Mouse (Mus musculus) thymus, postnatal 0 days (tissue): ENCODE measurements around the gene Fpgs. TPM values are rescaled to one million over a fixed set of nuclear protein-coding genes. Genes with fewer than 3 reads are reported as not detected.
A peak's percentile ranks its signal among the peaks of the same experiment; 100 is the strongest.

Source experiments
- DNase-seq: peaks from one replicate; pipeline ENCODE4 v3.0.0-alpha.2; 2015; ENCODE audit warnings: low spot score
- polyA plus RNA-seq: library from polyadenylated mRNA; unstranded; fragments of >200 nt; fragmentation: Nextera tagmentation; extraction: Ambion mirVana; gene quantifications from 2 replicates; pipeline ENCODE4 v1.2.1, GENCODE M21; 2015

The Fpgs gene
- polyA plus RNA-seq: 21.0 and 24.1 TPM in 2 replicates

DNA sequence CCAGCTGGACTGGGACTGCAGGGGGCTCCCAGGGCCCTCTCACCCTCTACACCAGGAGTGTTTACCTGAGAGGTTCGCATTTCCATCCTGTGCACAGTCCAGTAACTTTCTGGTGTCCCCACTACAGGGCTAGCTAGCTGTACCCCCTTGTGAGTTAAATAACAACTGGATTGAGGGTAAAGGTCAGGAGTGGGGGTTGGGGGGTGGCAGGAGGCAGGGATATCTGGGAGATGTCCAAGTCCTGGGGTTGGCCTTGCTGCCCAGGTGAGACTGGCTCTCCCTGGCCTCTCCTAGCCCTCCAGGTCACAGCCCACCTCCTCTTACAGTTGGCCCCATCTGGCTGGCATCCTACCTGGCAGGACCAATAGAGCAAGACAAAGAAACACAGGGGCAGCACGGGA is at the start of gene Fpgs:
Gene Fpgs, minus strand, starts transcription at position 125 of the 401 bp plus-strand sequence.
- DNase-seq: no peak

DNA sequence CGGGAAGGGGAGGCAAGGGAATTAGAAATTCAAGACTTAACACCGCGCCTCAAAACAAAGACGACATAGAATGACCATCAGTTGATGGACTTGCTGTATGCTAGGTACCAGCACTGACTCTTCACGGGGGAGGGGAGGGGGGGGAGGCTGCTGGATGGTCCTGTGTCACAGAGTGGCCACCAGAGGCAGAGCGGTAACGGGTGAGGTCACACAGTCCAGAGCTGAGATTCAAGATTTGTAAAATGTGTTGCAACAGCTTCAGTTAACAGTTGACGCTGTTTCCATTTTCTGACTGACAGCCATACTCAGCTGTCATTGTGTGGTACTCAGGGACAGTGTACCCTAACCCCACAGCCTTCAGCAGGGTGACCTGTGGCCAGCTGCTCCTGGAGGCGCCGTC is 48.2 kb upstream of the Fpgs start:
- DNase-seq: no peak

DNA sequence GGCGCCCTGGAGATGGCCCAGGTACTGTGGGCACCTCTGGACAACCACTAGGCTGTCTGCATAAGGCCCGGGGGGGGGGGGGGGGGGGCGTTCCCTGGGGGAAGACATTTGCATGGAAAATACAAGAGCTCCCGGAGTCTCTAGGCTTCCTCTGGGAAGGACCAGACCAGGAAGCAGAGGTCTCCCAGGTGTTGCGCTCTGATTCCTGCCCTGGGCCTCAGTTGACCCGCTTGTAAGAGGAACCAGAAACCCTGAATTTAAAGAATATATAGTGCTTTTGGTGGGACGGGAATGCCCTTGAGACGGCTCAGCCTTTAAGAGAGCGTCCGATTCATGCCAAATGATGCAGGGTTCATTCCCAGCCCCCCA is 47.7 kb upstream of the Fpgs start:
- no peak for DNase-seq

DNA sequence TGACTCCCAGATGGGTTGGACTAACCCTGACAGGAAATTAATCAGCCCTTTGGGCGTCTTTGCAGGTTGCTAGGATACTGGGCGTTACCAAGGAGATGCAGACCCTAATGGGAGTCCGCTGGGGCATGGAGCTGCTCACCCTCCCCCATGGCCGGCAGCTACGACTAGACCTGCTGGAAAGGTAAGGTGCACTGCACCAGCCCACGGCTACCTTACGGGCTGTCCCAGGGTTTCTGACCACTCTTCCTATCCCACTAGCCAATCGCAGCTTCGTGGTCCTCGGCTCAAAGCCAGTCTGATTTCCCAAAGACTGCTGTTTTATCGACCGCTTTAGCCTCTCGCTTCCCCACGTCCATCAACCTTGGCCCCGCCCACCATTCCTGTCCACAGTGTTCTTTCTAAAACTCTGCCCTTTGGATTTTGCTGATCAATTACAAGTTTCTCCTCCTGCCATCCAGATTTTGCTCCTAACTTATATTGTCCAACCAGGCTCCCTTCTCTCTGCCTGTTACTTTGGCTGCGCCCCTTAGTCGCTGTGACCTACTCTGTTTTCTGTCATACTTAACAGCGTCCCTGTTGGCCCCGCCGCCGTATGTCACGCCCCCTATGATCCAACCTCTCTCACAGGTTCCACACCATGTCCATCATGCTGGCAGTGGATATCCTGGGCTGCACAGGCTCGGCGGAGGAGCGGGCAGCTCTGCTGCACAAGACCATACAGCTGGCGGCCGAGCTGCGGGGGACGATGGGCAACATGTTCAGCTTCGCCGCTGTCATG is 47.1 kb upstream of the Fpgs start:
- no peak for DNase-seq

DNA sequence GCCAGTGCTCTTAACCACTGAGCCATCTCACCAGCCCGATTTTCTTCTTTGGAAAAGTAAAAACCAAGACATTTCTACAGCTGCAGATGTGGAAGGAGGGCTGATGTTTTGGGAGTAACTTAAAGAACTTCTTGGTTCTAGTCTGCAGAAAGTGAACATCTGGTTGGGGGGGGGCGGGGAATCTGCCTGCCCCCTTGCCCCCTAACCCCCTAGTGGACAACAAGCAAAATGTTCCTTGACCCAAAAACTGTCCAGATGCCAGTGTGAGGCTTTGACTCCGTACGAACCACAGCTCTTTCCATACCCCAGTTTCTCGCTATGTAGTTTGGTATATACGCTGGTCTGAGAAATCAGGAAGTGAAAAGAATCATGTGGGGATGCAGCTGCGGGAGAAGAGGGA is 46.3 kb upstream of the Fpgs start:
- DNase-seq: no peak

DNA sequence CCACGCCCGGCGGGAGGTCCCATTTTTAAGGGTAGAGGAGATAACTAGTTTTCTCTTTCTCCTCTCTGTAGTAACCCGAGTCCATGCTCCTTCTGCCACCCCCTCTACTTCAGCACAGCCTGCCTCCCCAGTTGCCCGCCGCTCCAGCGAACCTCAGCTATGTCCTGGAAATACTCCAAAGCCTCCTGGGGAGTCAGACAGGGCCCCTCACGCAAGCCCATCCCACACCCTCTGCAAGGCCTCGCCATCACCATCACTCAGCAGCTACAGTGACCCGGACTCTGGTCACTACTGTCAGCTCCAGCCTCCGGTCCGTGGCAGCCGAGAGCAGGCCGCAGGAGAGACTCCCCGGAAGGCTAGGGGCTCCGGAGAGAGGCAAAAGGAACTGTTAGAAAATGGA is 45.1 kb upstream of the Fpgs start:
- DNase-seq: no peak

DNA sequence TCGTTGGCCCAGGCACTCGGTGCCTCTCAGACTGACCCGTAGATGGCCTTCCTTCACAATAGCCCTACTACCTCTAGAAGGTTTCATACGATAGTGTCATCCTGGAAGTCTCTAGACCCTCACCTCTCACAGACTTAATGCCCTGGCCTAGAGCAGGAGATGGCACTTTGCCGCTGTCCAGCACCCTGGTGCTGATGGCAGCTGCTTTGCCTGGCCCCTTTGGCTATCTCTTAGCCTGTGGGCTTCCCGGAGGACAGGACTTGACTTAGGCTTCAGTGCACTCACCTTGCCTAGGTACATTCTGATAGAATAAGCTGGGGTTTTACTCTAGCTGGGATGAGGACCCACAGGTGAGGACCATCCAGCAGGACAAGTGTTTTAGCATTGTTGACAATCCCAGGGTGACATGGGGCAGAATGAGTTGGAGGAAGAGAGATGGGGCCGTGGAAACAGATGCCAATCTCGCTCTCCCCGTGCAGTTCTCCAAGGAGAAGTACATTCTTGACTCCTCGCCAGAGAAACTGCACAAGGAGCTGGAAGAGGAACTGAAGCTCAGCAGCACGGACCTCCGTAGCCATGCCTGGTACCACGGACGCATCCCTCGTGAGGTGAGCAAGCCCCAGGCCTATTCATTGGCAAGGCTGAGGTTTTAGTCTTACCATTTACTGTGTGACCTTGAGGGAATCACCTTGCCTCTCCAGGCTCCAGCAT is 40.5 kb upstream of the Fpgs start:
- DNase-seq: no peak

DNA sequence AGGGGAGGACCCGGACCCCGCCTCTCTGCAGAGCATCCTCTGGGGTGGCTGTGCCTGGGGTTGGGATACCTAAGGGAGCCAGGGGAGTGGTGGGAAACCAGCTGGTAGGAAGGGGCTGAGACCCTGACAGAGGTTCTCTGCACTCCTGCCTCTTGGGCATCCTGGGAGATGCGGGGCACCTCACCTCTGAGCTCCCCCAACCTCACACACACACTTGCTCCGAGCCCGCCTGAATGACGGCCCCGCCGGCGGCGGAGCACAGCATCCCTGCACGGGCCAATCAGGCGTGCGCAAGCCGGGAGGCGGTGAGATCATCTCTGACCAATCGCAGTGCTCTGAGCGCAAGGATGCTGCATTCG is 38.2 kb upstream of the Fpgs start:
- no peak for DNase-seq

DNA sequence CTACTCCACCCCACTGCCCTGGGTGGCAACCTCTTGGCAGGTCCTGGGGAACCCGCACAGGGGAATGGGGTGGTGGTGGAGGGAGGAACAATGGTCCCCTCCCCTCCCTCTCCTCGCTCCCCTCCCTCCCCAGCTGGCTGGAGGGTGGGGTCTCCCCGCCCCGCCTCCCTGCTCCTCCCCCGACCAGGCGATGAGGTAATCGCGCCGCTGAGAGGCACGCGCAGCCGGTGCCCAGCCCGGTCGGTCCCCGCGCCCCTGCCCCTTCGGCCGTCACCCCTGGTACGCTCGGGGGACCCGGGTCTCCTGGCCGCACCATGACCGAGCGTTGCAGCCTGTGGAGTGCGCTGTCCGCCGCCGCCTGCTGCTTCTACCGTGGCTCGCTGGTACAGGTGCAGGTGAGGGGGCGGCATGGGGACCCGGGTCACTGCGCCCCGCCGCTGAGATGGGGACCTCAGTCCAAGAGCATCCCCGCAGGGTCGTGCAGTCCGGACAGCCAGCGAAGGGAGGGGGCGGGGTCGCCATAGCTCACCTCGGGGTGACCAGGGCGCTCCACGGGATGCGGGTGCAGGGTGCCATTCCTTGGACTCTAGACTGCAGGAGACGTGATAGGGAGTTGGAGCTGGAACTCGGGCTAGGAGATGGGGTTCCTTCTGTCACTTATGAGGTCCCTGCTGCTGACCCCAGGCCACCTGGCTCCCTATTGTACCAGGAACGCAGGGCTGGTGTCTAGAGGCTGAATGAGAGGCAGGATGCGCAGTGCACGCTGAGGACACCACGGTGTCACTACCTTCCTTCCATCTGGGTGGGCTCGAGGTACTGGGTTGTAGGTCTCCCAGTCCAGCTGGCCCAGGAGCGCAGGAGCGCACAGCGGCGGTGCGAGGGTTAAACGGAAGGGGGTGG is 37.6 kb upstream of the Fpgs start:
- no peak for DNase-seq

DNA sequence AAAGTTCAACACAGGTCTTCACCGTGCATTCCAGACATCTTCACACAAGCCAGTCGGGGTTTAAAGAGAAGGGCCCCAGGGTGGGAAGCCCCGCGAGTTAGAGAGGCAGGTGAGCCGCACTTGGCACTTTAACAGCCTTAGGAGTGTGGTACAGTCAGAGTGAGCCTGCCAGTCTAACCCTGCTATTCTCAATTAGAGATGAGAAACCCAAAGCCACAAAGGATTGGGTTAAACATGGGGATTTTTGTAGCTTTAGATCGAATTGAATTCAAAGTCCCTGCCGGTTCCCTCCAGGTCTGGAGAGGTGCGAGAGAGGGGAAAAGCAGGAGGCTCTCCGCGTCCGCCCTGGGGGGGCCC is 36.9 kb upstream of the Fpgs start, which contains the start of gene 6330409D20Rik:
Gene 6330409D20Rik, minus strand, starts transcription at position 101 of the 357 bp plus-strand sequence.
- no peak for DNase-seq

DNA sequence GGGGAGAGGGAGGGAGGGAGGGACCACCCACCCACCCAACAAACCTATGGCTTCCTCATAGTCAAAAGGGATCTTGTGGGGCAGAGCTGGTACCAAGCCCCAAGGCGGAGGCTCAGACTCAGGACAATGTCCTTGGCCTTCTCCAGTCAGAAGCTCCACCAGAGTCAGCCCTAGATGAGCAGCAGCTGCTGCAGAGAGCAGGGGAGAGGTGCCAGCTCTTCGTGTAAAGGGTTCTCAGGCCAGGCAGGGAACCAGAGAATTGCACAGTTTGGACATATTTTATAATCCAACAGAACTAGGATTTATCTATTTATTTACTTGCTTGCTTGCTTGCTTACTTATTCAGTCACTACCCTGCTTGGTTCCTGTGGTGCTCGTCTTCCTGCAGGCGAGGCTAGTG is 35.4 kb upstream of the Fpgs start:
- no peak for DNase-seq

DNA sequence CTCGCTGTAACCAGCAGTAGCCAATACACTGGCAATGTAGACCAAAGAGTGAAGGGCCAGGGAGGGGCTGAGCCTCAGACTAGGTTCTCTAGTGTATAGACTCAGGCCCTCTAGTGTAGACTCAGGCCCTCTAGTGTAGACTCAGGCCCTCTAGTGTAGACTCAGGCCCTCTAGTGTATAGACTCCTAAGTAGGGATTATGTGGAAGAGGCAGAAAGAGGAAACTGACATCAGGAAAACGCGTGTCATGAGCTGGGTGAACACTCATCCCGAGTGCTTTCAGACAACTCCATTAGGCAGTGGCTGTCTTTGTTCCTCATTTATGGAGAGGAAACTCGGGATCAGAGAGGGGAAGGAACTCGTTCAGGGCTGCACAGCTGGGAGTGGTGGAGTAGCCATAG is 33.1 kb upstream of the Fpgs start:
- no peak for DNase-seq

DNA sequence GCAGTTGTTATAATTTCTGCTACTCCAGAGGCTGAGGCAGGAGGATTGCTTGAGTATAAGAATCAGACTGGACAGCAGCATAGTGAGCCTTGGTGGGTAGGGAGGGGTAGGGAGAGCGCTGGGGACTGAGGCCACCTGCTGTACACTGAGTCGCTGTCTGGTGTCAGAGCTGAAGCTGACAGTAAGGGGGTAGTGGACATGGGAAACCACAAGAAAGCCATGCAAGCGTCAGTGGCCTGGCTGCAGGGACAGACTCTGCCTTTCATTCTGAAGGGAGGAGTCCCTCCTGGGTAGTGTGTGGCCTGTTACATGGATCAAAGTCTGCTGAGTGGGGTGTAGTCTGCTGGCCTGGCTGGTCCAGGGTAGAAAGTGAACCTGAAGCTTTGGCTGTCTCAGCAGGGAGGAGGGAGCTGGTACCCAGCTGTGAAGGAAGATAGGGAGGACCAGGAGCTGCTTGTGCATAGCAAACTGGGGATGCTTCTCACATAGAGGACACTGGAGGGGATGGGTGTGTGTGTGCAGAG is 32.4 kb upstream of the Fpgs start:
- DNase-seq: no peak

DNA sequence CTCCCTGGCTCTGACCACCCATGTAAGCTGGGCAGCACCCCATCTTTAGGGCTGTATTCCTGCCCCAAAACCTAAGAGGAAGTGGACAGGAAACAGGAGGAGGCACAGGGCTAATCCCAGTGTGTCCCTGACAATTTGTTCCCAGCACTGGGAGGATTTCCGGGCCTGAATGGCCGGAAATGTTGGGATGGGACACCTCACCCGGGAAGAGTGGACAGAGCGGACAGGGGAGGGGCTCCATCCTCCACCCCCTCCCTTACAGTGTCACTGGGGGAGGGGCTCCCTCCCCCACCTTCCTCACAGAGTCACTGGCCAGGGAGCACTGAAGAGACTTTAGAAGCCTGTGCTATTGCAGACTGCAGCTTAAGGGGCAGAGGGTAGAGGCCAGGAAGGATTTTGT is 31.0 kb upstream of the Fpgs start:
- DNase-seq: no peak

DNA sequence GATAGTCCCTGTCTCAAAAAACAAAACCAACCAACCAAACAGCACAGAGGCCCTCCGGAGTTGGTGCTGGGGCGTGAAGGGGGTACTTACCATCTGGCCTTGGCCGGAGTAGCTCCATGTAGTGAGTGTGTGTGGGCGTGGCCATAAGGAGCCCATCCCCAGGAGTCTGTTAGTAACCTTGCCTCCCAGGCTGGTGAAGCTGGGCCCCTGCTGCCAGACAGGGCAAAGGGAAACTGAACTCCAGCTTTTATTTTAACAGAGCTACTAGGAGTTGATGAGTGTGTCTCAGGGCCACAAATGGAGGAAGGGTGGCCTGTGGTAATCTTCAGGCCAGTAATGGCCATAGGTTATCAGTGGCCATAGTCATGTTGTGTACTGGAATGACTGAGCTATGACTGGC is 30.5 kb upstream of the Fpgs start:
- DNase-seq: no peak

DNA sequence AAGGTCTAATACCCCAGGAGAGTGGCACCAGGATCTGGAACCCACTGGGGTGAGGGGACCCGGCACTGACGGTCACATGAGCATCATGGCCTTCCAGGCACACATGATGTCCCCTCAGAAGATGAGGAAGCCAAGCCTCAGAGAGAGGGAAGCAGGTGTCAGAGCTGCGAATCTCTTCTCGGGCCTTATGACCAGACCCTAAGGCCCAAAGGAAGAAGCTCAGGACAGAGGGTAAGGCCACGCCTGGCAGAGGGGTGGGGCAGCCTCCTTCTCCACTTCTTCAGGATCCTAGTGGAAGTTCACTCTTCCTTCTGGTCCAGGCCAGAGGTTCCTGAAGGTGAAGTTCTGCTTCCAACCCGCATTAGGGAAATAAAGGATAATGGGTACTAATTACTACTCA is 28.8 kb upstream of the Fpgs start:
- DNase-seq: no peak

DNA sequence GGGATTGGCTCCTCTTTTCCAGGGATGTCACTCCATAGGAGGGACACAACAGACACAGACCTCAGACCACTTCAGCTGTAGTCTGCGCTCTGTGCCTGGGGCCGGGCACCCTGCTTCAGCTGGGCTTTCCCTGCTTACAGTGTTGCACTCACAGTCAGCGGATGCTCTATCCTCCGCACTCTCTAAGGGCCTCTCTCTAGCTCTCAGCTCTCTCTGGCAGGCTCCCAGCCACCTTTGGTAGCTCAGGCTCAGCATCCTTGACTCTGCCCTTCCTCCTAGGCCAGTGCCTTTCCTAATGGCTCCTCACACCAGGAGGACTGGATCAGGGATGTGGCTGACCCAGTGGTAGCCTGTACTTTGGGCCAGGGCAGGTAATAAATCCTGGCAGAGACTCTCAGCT is 28.0 kb upstream of the Fpgs start:
- DNase-seq: no peak

DNA sequence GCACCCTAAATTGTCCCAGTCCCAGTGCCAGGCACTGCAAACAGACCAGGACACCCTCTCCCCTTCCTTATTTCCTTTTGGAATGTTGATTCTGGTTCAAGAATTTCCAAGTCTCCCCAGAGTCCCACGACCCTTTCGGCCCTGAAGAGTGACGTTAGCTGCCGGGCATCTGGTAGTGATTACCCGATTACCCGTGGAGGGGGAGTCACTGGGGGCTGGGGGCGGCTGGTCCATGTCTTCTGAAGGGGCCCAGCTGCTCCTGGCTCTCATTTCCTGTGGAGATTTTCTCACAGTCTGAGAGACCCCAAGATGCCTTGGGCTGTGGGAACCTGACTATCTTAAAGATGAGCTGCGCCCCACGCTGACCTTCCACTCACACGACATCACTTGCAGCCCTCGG is 26.9 kb upstream of the Fpgs start:
- no peak for DNase-seq

DNA sequence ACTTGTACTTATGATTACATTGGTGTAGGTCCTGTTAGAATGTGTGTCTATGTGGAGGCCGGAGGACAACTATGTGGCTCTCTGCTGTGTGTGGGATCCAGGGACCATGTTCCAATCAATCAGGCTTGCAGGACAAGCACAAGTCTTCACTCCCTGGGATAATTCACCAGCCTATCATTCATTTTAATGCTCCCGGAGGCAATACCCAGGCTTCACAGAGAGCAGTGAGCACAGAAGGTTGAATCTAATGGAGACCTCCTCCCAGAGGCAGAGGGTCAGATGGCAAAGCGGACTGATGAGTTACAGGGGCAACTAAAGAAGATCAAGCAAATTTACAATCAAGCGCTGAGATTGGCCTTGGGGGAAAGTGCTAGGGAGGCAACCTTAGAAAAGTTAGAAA is 25.6 kb upstream of the Fpgs start:
- DNase-seq: no peak

DNA sequence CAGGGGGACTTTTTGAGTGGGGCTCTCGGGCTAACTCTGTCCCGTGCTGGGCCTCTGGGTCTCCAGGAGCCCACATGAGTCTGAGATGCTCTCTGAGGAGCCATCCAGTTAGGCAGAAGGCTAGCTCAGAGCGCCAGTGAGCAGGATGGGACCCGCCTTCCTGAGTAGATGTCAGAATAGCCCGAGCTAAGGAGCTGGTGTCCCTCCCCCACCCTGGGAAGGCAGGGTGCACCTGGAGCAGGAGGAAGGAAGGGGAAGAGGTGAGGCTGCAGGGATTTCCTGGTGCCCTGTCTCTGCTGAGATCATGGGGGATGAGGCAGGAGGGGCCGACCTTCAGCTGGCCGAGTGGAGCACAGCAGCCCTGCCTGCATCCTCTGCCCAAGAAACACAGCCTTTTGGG is 24.5 kb upstream of the Fpgs start:
- DNase-seq: no peak

DNA sequence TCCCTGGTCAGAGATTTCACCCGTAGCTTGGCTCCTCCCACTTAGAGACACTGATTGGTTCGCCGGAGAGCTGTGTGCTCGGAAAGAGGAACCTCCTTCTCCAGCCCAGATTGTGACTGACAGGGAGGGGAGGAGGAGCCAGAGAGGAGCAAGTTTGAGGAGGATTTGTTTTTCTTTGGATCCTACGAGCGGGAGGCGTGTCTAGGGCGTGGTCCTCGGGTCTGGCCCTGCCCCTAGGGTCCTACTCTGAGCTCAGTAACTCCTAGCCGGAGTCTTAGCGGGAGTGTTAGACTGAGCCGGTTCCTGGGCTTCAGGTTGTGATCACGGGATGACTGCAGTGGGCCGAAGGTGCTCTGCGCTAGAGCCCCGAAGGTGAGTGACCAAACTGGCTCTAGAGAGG is 23.5 kb upstream of the Fpgs start:
- peak; percentile 89 for DNase-seq
